Mouse (Mus musculus): ENCODE measurements around the gene Wnk1. TPM values are rescaled to one million over a fixed set of nuclear protein-coding genes. Genes with fewer than 3 reads are reported as not detected.

Gene Wnk1
- total and polyA plus RNA-seq, 3 experiments = 31.6 to 735 (median 104) TPM

DNA sequence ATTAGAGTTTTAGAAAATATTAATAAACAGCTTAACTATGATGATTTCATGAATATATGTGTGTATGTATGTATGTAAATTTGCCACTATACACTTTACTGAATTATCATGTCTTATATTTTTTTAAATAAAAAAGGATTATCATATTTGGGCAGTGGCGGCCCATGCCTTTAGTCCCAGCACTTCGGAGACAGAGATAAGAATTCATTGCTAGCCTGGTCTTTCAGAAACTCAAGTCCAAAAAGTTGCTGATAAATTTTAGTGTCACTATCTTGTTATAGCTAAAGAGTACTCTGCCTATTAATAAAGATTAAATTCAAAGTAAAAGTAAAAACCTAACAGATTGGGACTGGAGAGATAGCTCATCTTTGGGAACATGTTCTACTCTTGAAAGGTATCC, 18.8 kb downstream of the Wnk1 start:
- Histone ChIP-seq H3K9ac (ENCODE audit: control insufficient read depth, low read depth, low read length, poor library complexity, severe bottlenecking) (no peak overlapping the region), H3K36me3 (ENCODE audit: control insufficient read depth in 1 of 2, insufficient read depth in 2 of 2, low read length in 2 of 2) (peaks cover 11 to 36% of the 10 kb centered on the region in 2 experiments; a peak in 3 of 4 replicates), H3K9me3 (replicated peaks; ENCODE audit: insufficient read depth, low read length) (no peaks in the 10 kb centered on the region), H3K4me3 (ENCODE audit: control insufficient read depth in 1 of 2, insufficient read depth in 1 of 2, low read depth in 2 of 2, low read length in 2 of 2) (no peak overlapping the region), H3K4me1 (ENCODE audit: control insufficient read depth in 1 of 2, insufficient read depth in 2 of 2, low read length in 2 of 2) (peaks cover 11 to 32% of the 10 kb centered on the region in 2 experiments), H3K27me3 (ENCODE audit: control insufficient read depth in 1 of 2, insufficient read depth in 2 of 2, low read length in 2 of 2) (no peaks in the 10 kb centered on the region), H3K27ac (ENCODE audit: control insufficient read depth, low read depth, low read length) (no peak overlapping the region), H3K79me2 (ENCODE audit: control insufficient read depth, insufficient read depth, low read length, poor library complexity) (peaks cover 47% of the 10 kb centered on the region)
- DNase-seq (ENCODE audit: low read depth, low spot score) = no peak
- 0 out of 2 replicates have a peak, but pooled peaks have one; percentile 47 for TF ChIP-seq TCF12 (IDR thresholded peaks at IDR 0.05; ENCODE audit: low read depth, low read length)
- no peak; the same call in 1 of the 2 replicates for TF ChIP-seq ZNF384 (IDR thresholded peaks at IDR 0.05; ENCODE audit: low read depth, low read length)
- no peak for TF ChIP-seq MYB (IDR thresholded peaks at IDR 0.05; ENCODE audit: low read depth, low read length)
- TF ChIP-seq GABPA (IDR thresholded peaks at IDR 0.05; ENCODE audit: low read depth, low read length) = no peak
- TF ChIP-seq MXI1 (IDR thresholded peaks at IDR 0.05; ENCODE audit: low read depth, low read length) = 0 out of 2 replicates have a peak, but pooled peaks have one; percentile 33
- TF ChIP-seq ZC3H11A (IDR thresholded peaks at IDR 0.05; ENCODE audit: low read depth, low read length) = no peak
- TF ChIP-seq E2F4 (IDR thresholded peaks at IDR 0.05; ENCODE audit: borderline replicate concordance, low read depth, low read length) = no peak
- no peak for TF ChIP-seq MEF2A (IDR thresholded peaks at IDR 0.05; ENCODE audit: extremely low read depth, insufficient replicate concordance, low read depth, low read length, poor library complexity, severe bottlenecking)
- TF ChIP-seq ETS1 (IDR thresholded peaks at IDR 0.05; ENCODE audit: low read depth, low read length) = 0 out of 2 replicates have a peak, but pooled peaks have one; percentile 23
- no peak for TF ChIP-seq RCOR1 (IDR thresholded peaks at IDR 0.05; ENCODE audit: low read depth, low read length)
- no peak for TF ChIP-seq MAFK (IDR thresholded peaks at IDR 0.05; ENCODE audit: borderline replicate concordance, low read depth, low read length)
- no peak for TF ChIP-seq NRF1 (IDR thresholded peaks at IDR 0.05; ENCODE audit: insufficient read depth, low read depth, low read length, poor library complexity, severe bottlenecking)
- no peak for TF ChIP-seq JUND (IDR thresholded peaks at IDR 0.05; ENCODE audit: low read depth, low read length)
- TF ChIP-seq MYC (IDR thresholded peaks at IDR 0.05; ENCODE audit: low read depth, low read length) = no peak
- TF ChIP-seq POLR2AphosphoS2 (IDR thresholded peaks at IDR 0.05; ENCODE audit: low read length) = no peak
- no peak for TF ChIP-seq UBTF (IDR thresholded peaks at IDR 0.05; ENCODE audit: borderline replicate concordance, insufficient read depth, low read depth, low read length)
- TF ChIP-seq USF1 (IDR thresholded peaks at IDR 0.05; ENCODE audit: low read depth, low read length) = no peak
- TF ChIP-seq GATA1 (IDR thresholded peaks at IDR 0.05; ENCODE audit: low read depth, low read length) = peak; percentile 73
- TF ChIP-seq BHLHE40 (IDR thresholded peaks at IDR 0.05; ENCODE audit: borderline replicate concordance, low read depth, low read length) = no peak
- no peak for TF ChIP-seq POLR2AphosphoS5 (IDR thresholded peaks at IDR 0.05; ENCODE audit: borderline replicate concordance, low read depth, low read length)
- no peak for TF ChIP-seq MAZ (IDR thresholded peaks at IDR 0.05; ENCODE audit: low read depth, low read length)
- peak; percentile 18 to 51; a peak in 1 of 4 replicates for TF ChIP-seq EP300 (IDR thresholded peaks at IDR 0.05; ENCODE audit: low read depth in 1 of 2, low read length in 2 of 2)
- no peak for TF ChIP-seq HCFC1 (IDR thresholded peaks at IDR 0.05; ENCODE audit: low read depth, low read length)
- no peak for TF ChIP-seq SIN3A (IDR thresholded peaks at IDR 0.05; ENCODE audit: low read length)
- no peak for TF ChIP-seq CHD2 (IDR thresholded peaks at IDR 0.05; ENCODE audit: low read length)
- no peak for TF ChIP-seq CHD1 (IDR thresholded peaks at IDR 0.05; ENCODE audit: low read depth, low read length)
- TF ChIP-seq CTCF (IDR thresholded peaks at IDR 0.05 in 2 of 3, conservative IDR thresholded peaks at IDR 0.05 in 1 of 3; ENCODE audit: control insufficient read depth in 1 of 3, insufficient read depth in 1 of 3, low read depth in 2 of 3, low read length in 3 of 3, poor library complexity in 1 of 3, severe bottlenecking in 1 of 3) = no peak
- no peak for TF ChIP-seq ELF1 (IDR thresholded peaks at IDR 0.05; ENCODE audit: low read depth, low read length)
- no peak for TF ChIP-seq NELFE (IDR thresholded peaks at IDR 0.05; ENCODE audit: low read depth, low read length)
- no peak for TF ChIP-seq POLR2A (IDR thresholded peaks at IDR 0.05; ENCODE audit: control insufficient read depth in 1 of 2, insufficient read depth in 1 of 2, low read depth in 1 of 2, low read length in 2 of 2, poor library complexity in 1 of 2)
- TF ChIP-seq USF2 (IDR thresholded peaks at IDR 0.05; ENCODE audit: borderline replicate concordance in 1 of 2, insufficient read depth in 1 of 2, low read depth in 1 of 2, low read length in 2 of 2) = no peak
- no peak for TF ChIP-seq RAD21 (IDR thresholded peaks at IDR 0.05; ENCODE audit: low read depth, low read length)
- no peak for TF ChIP-seq ZMIZ1 (IDR thresholded peaks at IDR 0.05; ENCODE audit: low read depth, low read length)
- no peak for TF ChIP-seq MAX (IDR thresholded peaks at IDR 0.05; ENCODE audit: low read length)
- TF ChIP-seq TBP (IDR thresholded peaks at IDR 0.05; ENCODE audit: low read depth, low read length) = no peak
